Mouse (Mus musculus): Measurements from ENCODE around the gene Mcm3ap.

GRCm38 (mm10) chr10:76504271-76504943, 35.7 kb downstream of the Mcm3ap start:
- TF ChIP-seq CTCF (IDR thresholded peaks at IDR 0.05; ENCODE audit: extremely low read depth, insufficient read depth, insufficient read length, insufficient replicate concordance) (no peak), POLR2A (IDR thresholded peaks at IDR 0.05; ENCODE audit: low read depth, low read length) (no peak)

All from spleen, adult 2 months (tissue).